Mouse (Mus musculus) G1E (cell line): ENCODE measurements around the gene Atg16l1.

ENCODE experiments used
- CTCF ChIP-seq: IDR thresholded peaks from 2 replicates; pipeline ENCODE4 v1.5.1; 2012; ENCODE audit warnings: low read depth, low read length, inconsistent platforms, mixed read lengths
- TAL1 ChIP-seq: conservative IDR thresholded peaks from 2 replicates; pipeline ENCODE4 v1.6.1; 2012; ENCODE audit warnings: low read depth, low read length, inconsistent platforms, mixed read lengths

DNA sequence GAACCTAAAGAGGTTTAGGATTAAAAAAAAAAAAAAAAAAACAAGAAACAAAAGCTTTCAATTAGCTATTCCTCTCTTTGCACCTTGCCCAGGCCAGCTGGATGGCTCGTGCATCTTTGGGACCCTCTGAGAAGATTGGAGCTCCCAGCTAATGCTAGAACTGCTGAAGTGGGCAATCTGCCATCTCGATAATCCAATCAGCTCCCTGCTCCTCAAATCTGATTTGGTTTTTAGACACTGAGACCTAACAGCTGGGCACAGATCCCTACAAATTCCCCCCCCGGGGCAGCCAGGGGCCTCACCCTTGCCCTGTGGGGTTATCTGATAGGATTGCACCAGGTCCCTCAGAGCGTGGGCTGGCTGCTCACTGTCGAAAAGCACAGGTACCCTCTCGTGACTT lies 47.9 kb downstream of the Atg16l1 start, which contains the start of gene Sag:
- no peak for TF ChIP-seq CTCF
- no peak for TF ChIP-seq TAL1
